Mouse (Mus musculus): Measurements from ENCODE around the gene Olfr159. TPM values are rescaled to one million over a fixed set of nuclear protein-coding genes. Genes with fewer than 3 reads are reported as not detected.
"Not testable (repeated sequence)": the region's sequence is repeated elsewhere in the genome, so short reads cannot be mapped to it uniquely, and the experiment has no call there.

The Olfr159 gene
- not detected for total RNA-seq (2021)

GRCm38 (mm10) chr4:43770909-43771308 lies at the start of gene Olfr159:
Gene Olfr159 (minus strand): TSS chr4:43771009.
- intact Hi-C loops (cut with DNase I), result no loop called here
- no peak for DNase-seq (ENCODE audit: extremely low spot score in 1 of 2, low spot score in 2 of 2)

GRCm38 (mm10) chr4:43798936-43799335 lies 28.1 kb upstream of the Olfr159 start:
- intact Hi-C loops (cut with DNase I), result no loop called here
- no peak for DNase-seq (ENCODE audit: extremely low spot score in 1 of 2, low spot score in 2 of 2)

GRCm38 (mm10) chr4:43795844-43796243 lies 25.0 kb upstream of the Olfr159 start:
- DNase-seq (ENCODE audit: extremely low spot score in 1 of 2, low spot score in 2 of 2); intact Hi-C loops (cut with DNase I): not testable (repeated sequence)

- no peak for DNase-seq (ENCODE audit: extremely low spot score in 1 of 2, low spot score in 2 of 2)
- intact Hi-C loops (cut with DNase I), result no loop called here
These were observed 24.5 kb upstream of the Olfr159 start for GRCm38 (mm10) chr4:43795296-43795695.

GRCm38 (mm10) chr4:43772304-43772703 lies 1.5 kb upstream of the Olfr159 start:
- intact Hi-C loops (cut with DNase I), result no loop called here
- no peak for DNase-seq (ENCODE audit: extremely low spot score in 1 of 2, low spot score in 2 of 2)

- DNase-seq (ENCODE audit: extremely low spot score in 1 of 2, low spot score in 2 of 2), result no peak
- intact Hi-C loops (cut with DNase I), result no loop called here
These were observed 817 bp upstream of the Olfr159 start for GRCm38 (mm10) chr4:43771626-43772025.

GRCm38 (mm10) chr4:43769374-43769773 lies 1.4 kb downstream of the Olfr159 start:
- intact Hi-C loops (cut with DNase I), result no loop called here
- DNase-seq (ENCODE audit: extremely low spot score in 1 of 2, low spot score in 2 of 2), result no peak

- DNase-seq (ENCODE audit: extremely low spot score in 1 of 2, low spot score in 2 of 2), result no peak
- intact Hi-C loops (cut with DNase I), result no loop called here
These were observed 2.5 kb downstream of the Olfr159 start for GRCm38 (mm10) chr4:43768341-43768740.

GRCm38 (mm10) chr4:43763410-43763809 lies 7.4 kb downstream of the Olfr159 start:
- peak; percentile 39 to 56 for DNase-seq (ENCODE audit: extremely low spot score in 1 of 2, low spot score in 2 of 2)
- intact Hi-C loops (cut with DNase I), result loop anchor here (2.0 kb wide), 1 partner anchor 97 kb away; no protein-coding TSS in a partner anchor

- DNase-seq (ENCODE audit: extremely low spot score in 1 of 2, low spot score in 2 of 2), result no peak
- intact Hi-C loops (cut with DNase I), result no loop called here
These were observed 9.5 kb downstream of the Olfr159 start for GRCm38 (mm10) chr4:43761336-43761735.

GRCm38 (mm10) chr4:43760460-43760859 lies 10.3 kb downstream of the Olfr159 start:
- DNase-seq (ENCODE audit: extremely low spot score in 1 of 2, low spot score in 2 of 2), result peak in 1 of 2 experiments; percentile 60
- intact Hi-C loops (cut with DNase I), result no loop called here

- DNase-seq (ENCODE audit: extremely low spot score in 1 of 2, low spot score in 2 of 2), result peak; percentile 39 to 55
- intact Hi-C loops (cut with DNase I), result no loop called here
These were observed 11.0 kb downstream of the Olfr159 start for GRCm38 (mm10) chr4:43759571-43760418.

- DNase-seq (ENCODE audit: extremely low spot score in 1 of 2, low spot score in 2 of 2), result no peak
- intact Hi-C loops (cut with DNase I), result no loop called here
These were observed 13.6 kb downstream of the Olfr159 start for GRCm38 (mm10) chr4:43757213-43757612.

- intact Hi-C loops (cut with DNase I), result loop anchor here (5.0 kb wide), 1 partner anchor 117 kb away; no protein-coding TSS in a partner anchor
These were observed 25.6 kb downstream of the Olfr159 start for GRCm38 (mm10) chr4:43745187-43745586.

GRCm38 (mm10) chr4:43743099-43743498 lies 27.7 kb downstream of the Olfr159 start:
- intact Hi-C loops (cut with DNase I), result no loop called here
- DNase-seq (ENCODE audit: extremely low spot score in 1 of 2, low spot score in 2 of 2), result peak in 1 of 2 experiments; percentile 36

More at GRCm38 (mm10) chr4:43745187-43745586, 25.6 kb downstream of the Olfr159 start:
- peak in 1 of 2 experiments; percentile 58 for DNase-seq (ENCODE audit: extremely low spot score in 1 of 2, low spot score in 2 of 2)

- DNase-seq (ENCODE audit: extremely low spot score in 1 of 2, low spot score in 2 of 2), result no peak
- intact Hi-C loops (cut with DNase I), result no loop called here
These were observed 28.2 kb downstream of the Olfr159 start for GRCm38 (mm10) chr4:43742637-43743036.

- intact Hi-C loops (cut with DNase I), result no loop called here
- peak in 1 of 2 experiments; percentile 9 for DNase-seq (ENCODE audit: extremely low spot score in 1 of 2, low spot score in 2 of 2)
These were observed 29.3 kb downstream of the Olfr159 start for GRCm38 (mm10) chr4:43741526-43741925.

GRCm38 (mm10) chr4:43738989-43739674 lies 31.7 kb downstream of the Olfr159 start:
- peak in 1 of 2 experiments; percentile 10 for DNase-seq (ENCODE audit: extremely low spot score in 1 of 2, low spot score in 2 of 2)
- intact Hi-C loops (cut with DNase I), result no loop called here

GRCm38 (mm10) chr4:43737144-43737543 lies 33.7 kb downstream of the Olfr159 start:
- intact Hi-C loops (cut with DNase I), result no loop called here
- peak in 1 of 2 experiments; percentile 30 for DNase-seq (ENCODE audit: extremely low spot score in 1 of 2, low spot score in 2 of 2)

GRCm38 (mm10) chr4:43733186-43733585 lies 37.6 kb downstream of the Olfr159 start:
- intact Hi-C loops (cut with DNase I), result no loop called here

More at GRCm38 (mm10) chr4:43733186-43733585, 37.6 kb downstream of the Olfr159 start:
- DNase-seq (ENCODE audit: extremely low spot score in 1 of 2, low spot score in 2 of 2), result peak in 1 of 2 experiments; percentile 31

All from left cerebral cortex, postnatal 10 days (tissue).